Mouse (Mus musculus): Measurements from ENCODE around the gene Lrrc57.

GRCm38 (mm10) chr2:120631957-120632356, 22.6 kb upstream of the Lrrc57 start:
- TF ChIP-seq CTCF (IDR thresholded peaks at IDR 0.05; ENCODE audit: low read depth): no peak
- no peak for TF ChIP-seq EP300 (IDR thresholded peaks at IDR 0.05; ENCODE audit: low read depth)
